Mouse (Mus musculus): ENCODE results near the gene Gm44596. TPM values are rescaled to one million over a fixed set of nuclear protein-coding genes. Genes with fewer than 3 reads are reported as not detected.

The Gm44596 gene
- polyA plus RNA-seq, 1 experiment from 2014 or later, result not detected

DNA sequence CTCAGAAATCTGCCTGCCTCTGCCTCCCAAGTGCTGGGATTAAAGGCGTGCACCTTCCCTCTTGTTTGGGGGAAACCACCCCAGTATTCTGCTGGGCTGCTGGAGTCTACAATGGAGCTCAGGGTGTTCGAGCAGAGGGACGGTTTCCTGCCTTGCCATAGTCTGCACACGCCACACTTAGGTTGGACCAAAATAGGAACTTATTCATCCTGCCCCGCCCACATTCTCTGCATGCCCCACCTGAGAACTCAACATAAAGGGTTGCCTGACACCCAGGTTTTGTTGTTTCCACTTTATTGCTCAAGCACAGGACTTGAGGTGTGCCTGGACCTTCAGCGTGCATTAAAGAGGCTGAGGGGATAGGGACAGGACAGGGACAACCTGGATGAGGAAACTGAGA is 54.5 kb downstream of the Gm44596 start:
- Histone ChIP-seq H3K9me3 (replicated peaks) (no peaks in the 10 kb centered on the region), H3K27ac (ENCODE audit: poor library complexity, severe bottlenecking) (no peak overlapping the region), H3K4me1 (replicated peaks) (peaks cover 16% of the 10 kb centered on the region), H3K36me3 (peaks cover 69% of the 10 kb centered on the region), H3K9ac (no peak overlapping the region), H3K27me3 (replicated peaks) (no peaks in the 10 kb centered on the region), H3K4me2 (no peak overlapping the region), H3K4me3 (no peak overlapping the region)
- WGBS, result 79% methylated on average over 6 of the region's 6 CpGs
- ATAC-seq (ENCODE audit: insufficient number of reproducible peaks, low FRiP score), result no peak

DNA sequence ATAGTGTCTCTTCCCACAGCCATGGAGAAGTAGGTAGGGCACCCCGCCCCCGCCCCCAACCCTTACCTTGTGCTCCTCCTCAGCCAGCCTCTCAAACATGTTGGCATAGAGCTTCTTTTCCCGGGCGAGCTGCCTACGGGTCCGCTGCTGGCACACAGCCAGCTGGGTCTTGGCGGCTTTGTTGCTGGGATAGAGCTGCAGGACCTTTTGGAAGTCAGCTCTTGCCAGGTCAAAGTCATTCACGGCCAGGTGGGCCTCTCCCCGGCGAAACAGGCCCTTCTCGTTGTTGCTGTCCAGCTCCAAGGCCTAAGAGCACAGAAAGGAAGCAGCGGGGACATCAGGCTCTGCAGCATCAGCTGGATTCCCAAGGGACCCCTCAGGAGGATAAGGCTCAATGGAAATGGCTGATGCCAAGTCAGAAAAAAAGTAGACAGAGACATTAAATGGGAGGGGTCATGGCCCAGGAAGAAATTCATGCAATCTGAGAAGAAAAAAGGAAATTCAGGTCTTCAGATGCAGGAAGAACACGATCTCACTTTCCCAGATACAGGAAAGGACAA is 57.1 kb downstream of the Gm44596 start:
- Histone ChIP-seq H3K27me3 (replicated peaks) (no peaks in the 10 kb centered on the region), H3K27ac (ENCODE audit: poor library complexity, severe bottlenecking) (no peak overlapping the region), H3K4me2 (no peak overlapping the region), H3K9ac (no peak overlapping the region), H3K4me1 (replicated peaks) (peaks cover 41% of the 10 kb centered on the region), H3K36me3 (peaks cover 77% of the 10 kb centered on the region), H3K9me3 (replicated peaks) (no peaks in the 10 kb centered on the region), H3K4me3 (no peak overlapping the region)
- no peak for ATAC-seq (ENCODE audit: insufficient number of reproducible peaks, low FRiP score)
- 88% methylated on average over 13 of the region's 13 CpGs for WGBS

DNA sequence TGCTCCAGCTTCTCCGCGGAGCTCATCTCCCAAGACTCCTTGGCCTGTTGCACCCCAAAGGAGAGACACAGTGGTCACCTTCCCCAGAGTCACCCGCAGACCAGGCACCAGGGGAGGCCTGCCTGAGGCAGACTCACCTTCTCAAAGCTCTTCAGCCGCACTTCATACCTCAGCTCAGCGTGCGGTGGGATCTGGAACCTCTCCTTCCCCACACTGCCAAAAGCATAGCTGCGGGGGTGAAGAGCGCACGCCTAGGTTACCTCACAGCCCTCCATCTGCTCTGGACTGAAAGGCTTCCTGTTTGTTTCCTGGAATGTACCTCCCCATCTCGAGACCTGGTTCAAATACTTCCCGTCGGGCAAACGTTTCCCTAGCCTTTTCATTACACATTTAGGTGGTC is 58.3 kb downstream of the Gm44596 start:
- no peak for ATAC-seq (ENCODE audit: insufficient number of reproducible peaks, low FRiP score)
- Histone ChIP-seq H3K4me2 (no peak overlapping the region), H3K27ac (ENCODE audit: poor library complexity, severe bottlenecking) (no peak overlapping the region), H3K9me3 (replicated peaks) (no peaks in the 10 kb centered on the region), H3K9ac (no peak overlapping the region), H3K27me3 (replicated peaks) (no peaks in the 10 kb centered on the region), H3K4me3 (no peak overlapping the region), H3K36me3 (peaks cover 66% of the 10 kb centered on the region), H3K4me1 (replicated peaks) (peaks cover 41% of the 10 kb centered on the region)
- WGBS, result 90% methylated on average over 13 of the region's 13 CpGs

DNA sequence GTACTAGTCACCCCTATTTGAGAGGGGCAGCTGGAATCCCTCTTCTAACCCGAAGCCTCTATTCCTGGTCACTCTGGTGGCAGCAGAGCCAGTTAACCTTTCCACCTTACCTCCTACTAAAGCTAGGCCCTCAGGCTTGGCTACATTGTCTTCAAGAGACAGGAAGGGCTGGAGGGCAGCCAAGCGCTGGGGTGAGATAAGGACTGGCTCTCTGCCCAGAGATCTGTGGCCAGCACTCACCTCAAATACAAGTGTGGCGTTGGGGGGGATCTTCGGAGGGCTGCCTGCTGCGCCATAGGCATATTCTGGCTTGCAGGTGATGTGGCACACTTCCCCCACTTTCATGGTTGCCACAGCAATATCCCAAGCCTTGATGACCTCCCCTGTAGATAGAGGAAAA is 60.2 kb downstream of the Gm44596 start:
- no peak overlapping the region for H3K4me3 ChIP-seq
- no peaks in the 10 kb centered on the region for H3K27me3 ChIP-seq (replicated peaks)
- peak overlapping the region; percentile 26; the same call in 1 of the 2 replicates for H3K4me2 ChIP-seq
- peaks cover 40% of the 10 kb centered on the region for H3K4me1 ChIP-seq (replicated peaks)
- H3K36me3 ChIP-seq, result peaks cover 50% of the 10 kb centered on the region
- H3K27ac ChIP-seq (ENCODE audit: poor library complexity, severe bottlenecking), result peak overlapping the region; percentile 78
- ATAC-seq (ENCODE audit: insufficient number of reproducible peaks, low FRiP score), result peak; percentile 26; the same call in 1 of the 2 replicates
- 11% methylated on average over 5 of the region's 5 CpGs for WGBS
- H3K9ac ChIP-seq, result no peak overlapping the region
- no peaks in the 10 kb centered on the region for H3K9me3 ChIP-seq (replicated peaks)

DNA sequence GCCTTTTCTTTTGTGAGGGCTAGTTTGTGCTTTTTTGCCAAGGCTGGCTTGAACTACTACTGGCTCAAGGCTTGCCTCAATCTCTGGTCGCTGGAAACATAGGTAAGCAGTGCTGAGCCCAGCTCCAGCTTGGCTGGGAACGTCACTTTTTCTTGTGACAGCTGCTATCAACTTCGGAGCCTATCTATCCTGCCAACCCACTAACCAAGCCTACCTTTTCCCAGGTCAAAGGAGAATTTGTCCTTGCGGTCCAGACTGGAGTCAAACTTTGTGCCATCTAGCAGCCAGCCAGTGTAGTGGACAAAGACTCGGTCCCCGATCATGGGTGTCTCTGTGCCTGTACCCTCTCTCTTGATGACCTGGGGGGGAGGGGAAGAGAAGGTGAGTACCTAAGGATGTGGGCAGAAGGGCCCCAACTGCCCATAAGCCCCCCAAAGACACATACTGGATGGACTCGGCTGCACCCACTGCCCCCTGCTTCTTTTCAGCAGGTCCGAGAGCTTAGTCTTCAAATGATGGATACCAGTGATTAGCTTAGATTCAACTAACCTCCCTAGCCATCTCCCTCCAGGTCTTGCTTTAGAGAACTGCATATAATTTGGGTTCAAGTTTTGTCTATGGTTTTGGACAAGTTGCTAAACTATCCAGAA is 61.2 kb downstream of the Gm44596 start:
- H3K4me2 ChIP-seq, result peak overlapping the region; percentile 83
- peaks cover 41% of the 10 kb centered on the region for H3K36me3 ChIP-seq
- WGBS, result 83% methylated on average over 8 of the region's 8 CpGs
- no peak overlapping the region for H3K27ac ChIP-seq (ENCODE audit: poor library complexity, severe bottlenecking)
- 0 out of 2 replicates have a peak overlapping the region, but pooled peaks have one; percentile 98 for H3K9ac ChIP-seq
- H3K9me3 ChIP-seq (replicated peaks), result no peaks in the 10 kb centered on the region
- ATAC-seq (ENCODE audit: insufficient number of reproducible peaks, low FRiP score), result no peak
- peak overlapping the region; percentile 97 for H3K4me3 ChIP-seq
- H3K4me1 ChIP-seq (replicated peaks), result peaks cover 40% of the 10 kb centered on the region
- H3K27me3 ChIP-seq (replicated peaks), result no peaks in the 10 kb centered on the region

- no peak for ATAC-seq (ENCODE audit: insufficient number of reproducible peaks, low FRiP score)
- H3K36me3 ChIP-seq, result peaks cover 33% of the 10 kb centered on the region
Measured at GRCm38 (mm10) chr6:128437288-128437687, 62.0 kb downstream of the Gm44596 start.

DNA sequence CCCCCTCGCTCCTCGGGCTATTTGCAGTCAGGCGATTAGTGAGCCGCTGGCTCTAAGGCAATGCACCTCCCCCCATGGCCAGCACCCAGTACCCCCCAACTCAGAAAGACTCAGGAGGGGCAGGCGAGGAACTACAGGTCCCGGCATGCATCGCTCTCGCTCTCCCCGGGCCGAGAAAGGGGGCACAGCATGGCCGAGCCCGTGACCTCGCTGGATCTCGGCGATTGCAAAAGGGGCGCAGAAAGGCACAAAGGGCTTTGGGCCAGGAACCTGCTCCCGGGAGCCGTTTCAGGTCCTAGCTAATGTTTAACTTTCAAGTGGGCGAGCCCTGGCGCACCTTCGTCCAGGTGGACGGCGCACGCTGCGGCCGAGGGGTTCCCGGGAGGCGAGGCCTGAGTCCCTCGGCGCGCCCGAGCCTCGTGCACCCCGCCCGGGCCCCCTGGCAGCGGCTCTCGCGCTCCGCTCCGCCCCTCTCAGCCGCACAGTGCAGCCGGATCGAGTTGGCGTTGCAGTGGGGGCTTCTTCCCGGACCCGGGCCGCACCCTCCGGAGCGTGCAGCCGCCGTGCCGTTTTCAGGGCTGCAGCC is 62.5 kb downstream of the Gm44596 start:
- no peaks in the 10 kb centered on the region for H3K9me3 ChIP-seq (replicated peaks)
- peak overlapping the region; percentile 83 for H3K4me2 ChIP-seq
- peak overlapping the region; percentile 94 for H3K27ac ChIP-seq (ENCODE audit: poor library complexity, severe bottlenecking)
- H3K27me3 ChIP-seq (replicated peaks), result no peaks in the 10 kb centered on the region
- peaks cover 28% of the 10 kb centered on the region for H3K36me3 ChIP-seq
- peak overlapping the region; percentile 97 for H3K4me3 ChIP-seq
- peaks cover 40% of the 10 kb centered on the region for H3K4me1 ChIP-seq (replicated peaks)
- under 1% methylated on average over 52 of the region's 52 CpGs for WGBS
- ATAC-seq (ENCODE audit: insufficient number of reproducible peaks, low FRiP score), result peak; percentile 77
- peak overlapping the region; percentile 98 for H3K9ac ChIP-seq

More at GRCm38 (mm10) chr6:128437288-128437687, 62.0 kb downstream of the Gm44596 start:
- Histone ChIP-seq H3K9ac (peak overlapping the region; percentile 98), H3K9me3 (replicated peaks) (no peaks in the 10 kb centered on the region), H3K4me3 (peak overlapping the region; percentile 97), H3K27me3 (replicated peaks) (no peaks in the 10 kb centered on the region), H3K4me2 (peak overlapping the region; percentile 83), H3K4me1 (replicated peaks) (peaks cover 40% of the 10 kb centered on the region), H3K27ac (ENCODE audit: poor library complexity, severe bottlenecking) (peak overlapping the region; percentile 94)
- WGBS, result 1% methylated on average over 10 of the region's 10 CpGs

- WGBS, result under 1% methylated on average over 67 of the region's 67 CpGs
- Histone ChIP-seq H3K9ac (peak within 1 kb of the TSS; percentile 98), H3K4me2 (peak within 1 kb of the TSS; percentile 83), H3K36me3 (peaks cover 22% of the 10 kb centered on the region), H3K9me3 (replicated peaks) (no peaks in the 10 kb centered on the region), H3K4me3 (peak within 1 kb of the TSS; percentile 97), H3K27ac (ENCODE audit: poor library complexity, severe bottlenecking) (peak within 1 kb of the TSS; percentile 94), H3K27me3 (replicated peaks) (no peaks in the 10 kb centered on the region), H3K4me1 (replicated peaks) (peaks cover 37% of the 10 kb centered on the region)
- ATAC-seq (ENCODE audit: insufficient number of reproducible peaks, low FRiP score), result peak; percentile 96
Measured at GRCm38 (mm10) chr6:128438317-128438870, 63.1 kb downstream of the Gm44596 start, which contains the start of gene Fkbp4. Fkbp4 (minus strand) TSS chr6:128438677.

- Histone ChIP-seq H3K4me2 (peak overlapping the region; percentile 83), H3K9ac (peak overlapping the region; percentile 68), H3K4me3 (peak overlapping the region; percentile 97), H3K9me3 (replicated peaks) (no peaks in the 10 kb centered on the region), H3K27ac (ENCODE audit: poor library complexity, severe bottlenecking) (no peak overlapping the region), H3K36me3 (peaks cover 17% of the 10 kb centered on the region), H3K4me1 (replicated peaks) (peaks cover 36% of the 10 kb centered on the region), H3K27me3 (replicated peaks) (no peaks in the 10 kb centered on the region)
- WGBS, result 25% methylated on average over 18 of the region's 18 CpGs
- peak; percentile 52 for ATAC-seq (ENCODE audit: insufficient number of reproducible peaks, low FRiP score)
Measured at GRCm38 (mm10) chr6:128438871-128439341, 63.6 kb downstream of the Gm44596 start.

DNA sequence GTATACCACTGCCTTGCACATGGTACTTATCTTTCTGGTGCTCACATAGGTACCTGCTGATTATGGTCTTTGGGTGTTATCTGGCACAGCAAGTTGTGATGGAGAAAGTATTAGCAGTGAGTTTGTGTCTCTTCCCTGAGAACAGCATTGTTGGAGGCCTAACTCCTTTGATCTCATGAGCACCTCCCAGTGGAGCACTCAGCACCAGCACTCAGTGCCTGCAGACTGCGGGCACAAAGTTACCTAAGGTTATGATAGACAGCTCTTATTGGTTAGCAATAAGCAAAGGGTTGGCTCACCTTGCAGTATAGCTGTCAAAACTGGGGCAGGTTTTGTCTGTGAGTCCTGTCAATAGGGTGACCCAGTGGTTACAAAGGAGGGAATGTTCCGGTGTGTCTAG is 64.9 kb downstream of the Gm44596 start:
- Histone ChIP-seq H3K27ac (ENCODE audit: poor library complexity, severe bottlenecking) (no peak overlapping the region), H3K4me2 (no peak overlapping the region), H3K9ac (no peak overlapping the region), H3K4me1 (replicated peaks) (peaks cover 24% of the 10 kb centered on the region), H3K36me3 (peaks cover 4% of the 10 kb centered on the region), H3K4me3 (no peak overlapping the region), H3K9me3 (replicated peaks) (no peaks in the 10 kb centered on the region), H3K27me3 (replicated peaks) (no peaks in the 10 kb centered on the region)
- 95% methylated on average over 2 of the region's 2 CpGs for WGBS
- ATAC-seq (ENCODE audit: insufficient number of reproducible peaks, low FRiP score), result no peak

Data from heart, embryonic 12.5 days (tissue).